Mouse (Mus musculus) midbrain, embryonic 11.5 days (tissue): ENCODE data around the gene Trim24. TPM values are rescaled to one million over a fixed set of nuclear protein-coding genes. Genes with fewer than 3 reads are reported as not detected.

Source experiments
- ATAC-seq: fragments of 200-750 bp; cut with Nextera tagmentation; 2 replicates; pipeline ENCODE4 v1.8.0; 2017; ENCODE audit warnings: moderate TSS enrichment, moderate library complexity; ENCODE audit not compliant: low FRiP score
- DNase-seq: peaks from one replicate; pipeline ENCODE4 v3.0.0; 2015; ENCODE audit warnings: low spot score; ENCODE audit errors: missing footprints
- H3K27ac ChIP-seq: fragments of 300-500 bp; sonication (generic); 2 replicates; pipeline ENCODE4 v1.5.1; 2014; ENCODE audit warnings: low read depth, low read length
- H3K27me3 ChIP-seq: fragments of 300-500 bp; sonication (generic); 2 replicates; pipeline ENCODE4 v1.6.1; 2014; ENCODE audit warnings: mild to moderate bottlenecking, low read length, moderate library complexity, mixed read lengths; ENCODE audit not compliant: control insufficient read depth, insufficient read depth
- H3K36me3 ChIP-seq: fragments of 300-500 bp; sonication (generic); 2 replicates; pipeline ENCODE4 v1.6.1; 2014; ENCODE audit warnings: mild to moderate bottlenecking, low read length, moderate library complexity, mixed read lengths; ENCODE audit not compliant: control insufficient read depth, insufficient read depth
- H3K4me1 ChIP-seq: fragments of 300-500 bp; sonication (generic); 2 replicates; pipeline ENCODE4 v1.6.1; 2014; ENCODE audit warnings: low read length; ENCODE audit not compliant: control insufficient read depth, insufficient read depth
- H3K4me2 ChIP-seq: fragments of 300-500 bp; sonication (generic); 2 replicates; pipeline ENCODE4 v1.6.1; 2014; ENCODE audit warnings: mild to moderate bottlenecking, moderate library complexity
- H3K4me3 ChIP-seq: fragments of 300-500 bp; sonication (generic); 2 replicates; pipeline ENCODE4 v1.5.1; 2014; ENCODE audit warnings: low read depth, low read length
- H3K9ac ChIP-seq: fragments of 300-500 bp; sonication (generic); 2 replicates; pipeline ENCODE4 v1.6.1; 2014; ENCODE audit warnings: low read length
- H3K9me3 ChIP-seq: fragments of 300-500 bp; sonication (generic); 2 replicates; pipeline ENCODE4 v1.6.1; 2016; ENCODE audit warnings: low read length; ENCODE audit not compliant: control insufficient read depth
- WGBS: fragments of 180-500 bp; shearing (Covaris S2); extraction: QIAGEN DNeasy Blood & Tissue Kit; methylation state at CpG from one replicate; pipeline ENCODE4 v1.1.7; 2014; 5-methylcytosine and 5-hydroxymethylcytosine counted together
- polyA plus RNA-seq: library from polyadenylated mRNA; unstranded; fragments of >200 nt; fragmentation: Nextera tagmentation; extraction: Ambion mirVana; gene quantifications from 2 replicates; pipeline ENCODE4 v1.2.1, GENCODE M21; 2014

The Trim24 gene
- polyA plus RNA-seq, 1 experiment from 2014 or later: 45.5 TPM

GRCm38 (mm10) chr6:37857196-37857874, 13.3 kb upstream of the Trim24 start:
- 79% methylated on average over 4 of the region's 4 CpGs for whole genome bisulfite sequencing
- H3K9me3 ChIP-seq: no peaks in the 10 kb centered on the region
- no peak overlapping the region for H3K27ac ChIP-seq
- H3K9ac ChIP-seq: no peak overlapping the region
- H3K36me3 ChIP-seq: no peaks in the 10 kb centered on the region
- H3K4me2 ChIP-seq: no peak overlapping the region
- no peak for ATAC-seq
- no peaks in the 10 kb centered on the region for H3K27me3 ChIP-seq
- DNase-seq: no peak
- no peak overlapping the region for H3K4me3 ChIP-seq
- H3K4me1 ChIP-seq: no peaks in the 10 kb centered on the region

DNA sequence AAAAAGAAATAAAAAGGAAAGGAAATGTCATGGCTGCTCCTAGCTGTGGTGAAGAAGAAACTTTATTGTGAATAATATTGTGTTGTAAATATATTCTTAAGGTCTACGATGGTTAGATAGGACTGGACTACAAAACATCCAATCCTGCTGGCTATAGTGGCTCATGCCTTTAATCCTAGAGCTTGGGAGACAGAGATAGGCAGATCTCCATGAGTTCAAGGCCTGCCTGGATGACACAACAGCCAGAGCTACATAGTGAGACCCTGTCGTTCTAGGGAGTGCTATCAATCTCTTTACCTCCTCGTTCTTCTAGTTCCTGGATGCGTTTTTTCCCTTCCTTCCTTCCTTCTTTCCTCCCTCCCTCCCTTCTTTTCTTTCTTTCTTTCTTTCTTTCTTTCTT, 12.5 kb upstream of the Trim24 start:
- no peaks in the 10 kb centered on the region for H3K36me3 ChIP-seq
- 83% methylated on average over 4 of the region's 4 CpGs for WGBS
- ATAC-seq: no peak
- H3K9me3 ChIP-seq: no peaks in the 10 kb centered on the region
- H3K4me1 ChIP-seq: no peaks in the 10 kb centered on the region
- H3K9ac ChIP-seq: no peak overlapping the region
- H3K4me3 ChIP-seq: no peak overlapping the region
- H3K4me2 ChIP-seq: no peak overlapping the region
- DNase-seq: no peak
- H3K27me3 ChIP-seq: no peaks in the 10 kb centered on the region
- no peak overlapping the region for H3K27ac ChIP-seq

DNA sequence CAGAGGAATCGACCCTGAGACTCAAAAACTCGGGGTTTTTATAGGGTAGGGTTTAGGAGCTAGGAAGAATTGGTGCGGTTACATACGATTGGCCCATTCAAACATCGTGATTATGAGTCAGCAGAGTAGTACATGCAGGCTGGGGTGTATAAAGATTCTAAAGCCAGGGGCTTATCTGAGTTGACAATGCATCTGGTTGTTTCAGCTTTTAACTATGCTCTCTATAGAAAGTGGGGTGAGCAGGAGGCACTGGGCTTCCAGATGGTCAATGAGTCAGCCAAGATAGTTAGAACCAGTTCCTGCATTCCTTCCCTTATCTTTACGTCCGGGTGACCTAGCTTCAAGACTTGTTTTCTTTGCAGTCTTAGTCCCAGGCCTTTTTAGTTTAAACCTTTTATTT, 7.7 kb upstream of the Trim24 start:
- DNase-seq: no peak
- Histone ChIP-seq H3K4me2 (no peak overlapping the region), H3K36me3 (no peaks in the 10 kb centered on the region), H3K4me1 (no peaks in the 10 kb centered on the region), H3K9me3 (no peaks in the 10 kb centered on the region), H3K9ac (no peak overlapping the region), H3K27me3 (no peaks in the 10 kb centered on the region), H3K27ac (no peak overlapping the region), H3K4me3 (no peak overlapping the region)
- no peak for ATAC-seq
- 92% methylated on average over 7 of the region's 7 CpGs for WGBS

DNA sequence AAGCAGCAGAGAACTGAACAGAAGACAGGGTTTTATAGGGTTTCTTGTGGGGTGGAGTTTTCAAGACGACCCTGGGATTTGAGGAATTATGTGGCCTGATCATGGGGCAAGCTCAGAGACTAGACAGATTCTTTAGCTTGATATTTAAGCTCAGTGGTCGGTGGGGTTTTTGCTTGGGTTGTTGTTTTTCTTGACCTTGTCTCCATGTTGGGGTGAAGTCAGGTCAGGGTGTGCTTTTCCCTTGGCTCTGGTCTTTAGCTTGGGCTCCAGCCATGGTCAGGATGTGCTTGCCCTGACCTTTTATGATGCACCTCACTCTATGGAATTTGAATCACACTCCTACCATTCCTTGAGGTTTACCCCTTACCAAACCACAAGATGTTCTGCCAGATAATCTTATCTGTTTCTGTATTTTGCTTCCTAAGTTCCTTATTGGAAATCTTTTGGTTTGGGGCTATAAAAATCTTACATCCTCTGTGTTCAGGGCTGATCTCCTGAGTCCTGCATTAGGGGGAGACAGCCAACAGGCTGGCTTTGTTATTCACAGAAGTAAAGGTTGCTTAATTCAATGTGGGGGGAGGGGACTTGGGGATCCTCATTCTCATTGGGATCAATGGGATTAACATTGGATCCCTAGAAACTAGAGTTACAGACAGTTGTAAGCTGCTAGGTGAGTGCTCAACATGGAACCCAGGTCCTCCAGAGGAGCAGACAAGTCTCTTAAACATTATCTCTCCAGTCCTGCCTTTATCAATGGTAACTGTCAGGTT, 6.5 kb upstream of the Trim24 start:
- Histone ChIP-seq H3K27ac (no peak overlapping the region), H3K36me3 (no peaks in the 10 kb centered on the region), H3K4me2 (no peak overlapping the region), H3K27me3 (no peaks in the 10 kb centered on the region), H3K4me3 (no peak overlapping the region), H3K9me3 (no peaks in the 10 kb centered on the region), H3K9ac (no peak overlapping the region), H3K4me1 (no peaks in the 10 kb centered on the region)
- WGBS: 68% methylated on average over 2 of the region's 2 CpGs
- DNase-seq: peak; percentile 56
- no peak for ATAC-seq

DNA sequence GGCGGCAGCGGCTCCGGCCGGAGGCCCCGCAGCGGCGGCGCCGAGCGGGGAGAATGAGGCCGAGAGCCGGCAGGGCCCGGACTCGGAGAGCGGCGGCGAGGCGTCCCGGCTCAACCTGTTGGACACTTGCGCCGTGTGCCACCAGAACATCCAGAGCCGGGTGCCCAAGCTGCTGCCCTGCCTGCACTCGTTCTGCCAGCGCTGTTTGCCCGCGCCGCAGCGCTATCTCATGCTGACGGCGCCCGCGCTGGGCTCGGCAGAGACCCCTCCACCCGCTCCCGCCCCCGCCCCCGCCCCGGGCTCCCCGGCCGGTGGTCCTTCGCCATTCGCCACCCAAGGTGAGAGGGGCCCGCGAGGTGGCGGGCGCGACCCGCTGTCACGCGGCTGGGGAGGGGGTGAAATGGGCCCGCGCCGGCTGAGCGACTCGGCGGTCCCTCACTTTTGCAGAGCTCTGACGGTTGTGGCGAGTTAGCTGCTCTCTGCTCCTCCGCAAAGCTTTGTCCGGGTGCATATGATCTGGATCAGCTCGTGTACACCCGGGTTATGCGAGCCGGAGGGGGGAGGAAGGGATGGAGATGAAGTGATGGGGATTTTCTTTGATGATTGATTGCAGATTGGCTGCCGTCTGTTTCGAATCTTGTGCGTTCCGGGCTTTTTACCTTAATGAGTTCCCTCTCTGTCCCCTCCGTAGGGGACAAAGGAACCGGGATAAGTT, 683 bp downstream of the Trim24 start:
- ATAC-seq: peak; percentile 65
- H3K9ac ChIP-seq: peak overlapping the region; percentile 97
- under 1% methylated on average over 70 of the region's 70 CpGs for WGBS
- H3K27ac ChIP-seq: peak overlapping the region; percentile 98
- peaks cover 6% of the 10 kb centered on the region for H3K36me3 ChIP-seq
- peaks cover 38% of the 10 kb centered on the region for H3K9me3 ChIP-seq
- H3K4me2 ChIP-seq: peak overlapping the region; percentile 38
- DNase-seq: peak; percentile 96
- peak overlapping the region; percentile 94 for H3K4me3 ChIP-seq
- H3K4me1 ChIP-seq: no peaks in the 10 kb centered on the region
- H3K27me3 ChIP-seq: no peaks in the 10 kb centered on the region

DNA sequence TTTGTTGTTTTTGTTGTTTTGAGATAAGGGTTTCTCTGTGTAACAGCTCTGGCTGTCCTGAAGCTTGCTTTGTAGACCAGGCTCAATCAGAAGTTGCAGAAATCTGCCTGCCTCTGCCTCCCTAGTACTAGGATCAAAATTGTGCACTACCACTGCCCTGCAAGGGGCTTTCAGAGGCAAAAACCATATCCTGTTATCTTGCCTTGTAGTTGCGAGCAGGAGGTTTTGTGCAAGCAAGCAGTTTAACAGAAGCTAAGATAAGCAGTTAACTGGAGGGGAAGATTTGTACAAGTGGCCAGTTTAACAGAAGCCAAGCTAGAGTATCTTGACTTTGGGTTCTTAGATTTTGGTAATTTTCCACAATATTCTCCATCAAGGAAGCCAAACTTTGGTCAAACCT, 2.2 kb downstream of the Trim24 start:
- peak; percentile 89 for DNase-seq
- Histone ChIP-seq H3K4me3 (no peak overlapping the region), H3K9me3 (peaks cover 54% of the 10 kb centered on the region)

DNA sequence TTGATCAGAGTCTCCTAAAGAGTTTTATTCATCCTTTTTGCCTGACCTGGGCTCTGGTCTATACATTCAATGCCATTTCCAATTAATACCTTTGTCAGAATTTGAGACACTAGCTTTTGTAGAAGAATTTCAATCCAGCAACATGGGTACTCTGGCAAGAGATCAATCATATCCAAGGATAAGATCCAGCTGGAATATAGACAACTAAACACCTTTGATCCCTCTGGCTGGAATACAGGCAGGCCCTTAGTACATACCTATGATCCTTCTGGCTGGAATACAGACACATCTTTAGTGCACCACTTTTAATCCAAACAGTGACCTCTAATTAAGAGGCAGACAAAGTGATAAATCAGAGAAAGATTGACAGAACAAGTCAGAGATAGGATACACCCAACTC, 3.1 kb downstream of the Trim24 start:
- Histone ChIP-seq H3K27me3 (no peaks in the 10 kb centered on the region), H3K36me3 (peaks cover 30% of the 10 kb centered on the region), H3K27ac (no peak overlapping the region), H3K9ac (no peak overlapping the region), H3K4me1 (no peaks in the 10 kb centered on the region), H3K4me2 (no peak overlapping the region), H3K9me3 (peaks cover 60% of the 10 kb centered on the region), H3K4me3 (no peak overlapping the region)
- DNase-seq: no peak
- ATAC-seq: no peak

More for the DNA sequence above, 2.2 kb downstream of the Trim24 start:
- ATAC-seq: no peak
- WGBS: 94% methylated on average over 1 of the region's 1 CpGs
- no peaks in the 10 kb centered on the region for H3K4me1 ChIP-seq
- H3K36me3 ChIP-seq: peaks cover 21% of the 10 kb centered on the region
- no peak overlapping the region for H3K9ac ChIP-seq
- no peak overlapping the region for H3K27ac ChIP-seq
- no peaks in the 10 kb centered on the region for H3K27me3 ChIP-seq
- no peak overlapping the region for H3K4me2 ChIP-seq

DNA sequence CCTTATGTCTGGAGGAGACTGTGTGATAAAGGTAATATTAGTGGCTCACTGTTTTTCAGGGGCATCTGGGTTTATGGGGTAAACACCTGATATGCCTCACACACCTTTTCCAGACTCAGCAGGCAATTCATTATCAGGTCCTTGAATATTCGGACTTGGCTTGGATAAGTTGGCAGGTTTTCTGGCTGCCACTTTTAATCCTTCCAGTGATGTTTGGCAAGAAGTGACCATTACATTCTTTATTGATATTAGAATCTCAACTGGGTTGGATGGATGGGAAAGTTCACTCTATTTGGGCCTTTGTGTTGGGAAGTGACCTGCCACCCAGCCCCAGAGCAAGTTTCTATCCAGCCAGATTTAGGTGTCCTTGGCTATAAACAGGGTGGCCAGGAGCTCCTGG, 7.6 kb downstream of the Trim24 start:
- Histone ChIP-seq H3K4me2 (no peak overlapping the region), H3K4me3 (no peak overlapping the region), H3K4me1 (no peaks in the 10 kb centered on the region), H3K9me3 (peaks cover 73% of the 10 kb centered on the region), H3K27me3 (no peaks in the 10 kb centered on the region), H3K36me3 (peaks cover 49% of the 10 kb centered on the region), H3K27ac (no peak overlapping the region), H3K9ac (no peak overlapping the region)
- DNase-seq: no peak
- 100% methylated on average over 1 of the region's 1 CpGs for WGBS
- ATAC-seq: no peak

DNA sequence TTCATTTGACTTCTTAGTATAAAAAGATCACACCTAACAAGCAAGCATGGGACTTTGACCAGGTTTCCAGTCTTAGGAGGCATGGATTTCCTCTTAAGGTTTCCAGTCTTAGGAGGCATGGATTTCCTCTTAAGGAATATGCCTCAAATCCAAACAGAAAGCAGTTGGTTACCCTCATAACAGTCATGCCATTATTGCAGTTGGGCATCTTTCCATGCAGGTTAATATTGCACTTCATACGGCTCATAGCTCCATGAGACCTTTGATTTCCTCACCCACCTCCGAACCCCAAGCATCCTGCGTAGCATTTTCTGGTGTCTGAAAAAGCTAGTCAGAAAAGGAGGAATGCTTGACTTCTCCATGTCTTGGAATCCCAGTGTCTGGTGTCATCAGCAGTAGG, 10.0 kb downstream of the Trim24 start:
- Histone ChIP-seq H3K36me3 (peaks cover 47% of the 10 kb centered on the region), H3K27ac (no peak overlapping the region), H3K4me2 (no peak overlapping the region), H3K27me3 (no peaks in the 10 kb centered on the region), H3K4me1 (no peaks in the 10 kb centered on the region), H3K4me3 (no peak overlapping the region), H3K9ac (no peak overlapping the region), H3K9me3 (peaks cover 55% of the 10 kb centered on the region)
- WGBS: 93% methylated on average over 3 of the region's 3 CpGs
- ATAC-seq (no peak), DNase-seq (no peak)
